ENCODE assay signal across 8 mouse cellular contexts in the genomic region with DNA sequence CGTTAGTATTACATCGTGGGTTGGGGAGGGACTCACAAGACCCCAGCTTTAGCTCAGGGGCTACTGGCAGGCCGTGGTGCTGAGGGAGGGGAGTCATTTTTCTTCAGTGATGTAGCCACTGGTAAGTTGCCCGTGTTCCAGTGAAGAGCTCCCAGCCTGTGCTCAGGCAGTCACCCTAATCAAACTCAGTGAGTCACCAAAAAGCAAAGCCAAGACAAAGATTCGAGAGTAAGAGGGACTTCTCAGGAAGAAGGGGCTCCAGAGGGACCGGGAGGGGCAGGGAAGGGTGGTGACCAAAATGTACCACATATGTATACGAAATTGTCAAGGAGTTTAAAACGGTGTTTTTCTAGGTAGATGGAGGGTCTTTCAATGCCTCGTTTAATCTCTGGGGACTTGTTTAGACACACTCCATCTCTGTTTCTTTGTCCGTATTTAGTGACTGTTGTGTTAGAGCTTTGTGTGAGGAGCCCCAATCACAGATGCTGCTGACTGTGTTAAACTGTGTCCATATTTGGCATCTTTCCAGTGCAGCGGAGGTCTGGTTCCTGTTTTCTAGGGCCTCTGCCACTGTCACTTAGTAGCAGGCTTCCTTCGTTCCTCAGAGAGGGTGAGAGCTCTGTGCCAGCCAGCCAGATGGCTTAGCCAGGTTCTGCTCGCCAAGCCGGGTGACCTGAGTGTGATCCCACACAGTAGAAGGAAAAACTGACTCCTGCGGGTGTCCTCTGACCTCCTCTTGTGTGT. TPM values are rescaled to one million over a fixed set of nuclear protein-coding genes. Genes with fewer than 3 reads are reported as not detected.
A peak's percentile ranks its signal among the peaks of the same experiment; 100 is the strongest.
DNase-seq lines count a peak whose midpoint lies in the region; ATAC-seq and TF ChIP-seq lines count a peak whose summit lies in the region.

No protein-coding gene starts in this region.

- peak; percentile 26 for DNase-seq in kidney, adult 9 months
- DNase-seq in kidney, adult 18-20 months = no peak
- DNase-seq in CH12.LX (ENCODE audit: extremely low read depth) = peak; percentile 90
- DNase-seq in cerebellum, adult 11-12 months = peak; percentile 86
- peak; percentile 77 for DNase-seq in heart, embryonic 10.5 days (ENCODE audit: low spot score)
- peak; percentile 25 to 38 for DNase-seq in layer of hippocampus, postnatal 10 days (ENCODE audit: low spot score in 2 of 2)
- DNase-seq in ovary, adult 18-20 months (ENCODE audit: low spot score) = no peak

- dilution Hi-C loops in CH12.LX (cut with MboI; ENCODE audit: extremely low pct_ligation_motif_present, extremely low pct_unique_long_range_greater_than_20kb, low sequenced_read_pairs) = no loop called here

- no peaks in the 10 kb centered on the region for H3K9me3 ChIP-seq in CH12.LX (replicated peaks; ENCODE audit: low read length)
- no peaks in the 10 kb centered on the region for H3K9me3 ChIP-seq in heart, embryonic 10.5 days

- peak overlapping the region; percentile 47 for H3K27ac ChIP-seq in CH12.LX (ENCODE audit: insufficient read depth, low read depth)
- H3K27ac ChIP-seq in heart, embryonic 10.5 days = peak overlapping the region; percentile 66

- H3K36me3 ChIP-seq in CH12.LX (replicated peaks in 1 of 2; ENCODE audit: control insufficient read depth in 1 of 2, insufficient read depth in 1 of 2, low read length in 1 of 2) = peaks cover 39 to 81% of the 10 kb centered on the region in 2 experiments
- H3K36me3 ChIP-seq in heart, embryonic 10.5 days = peaks cover 61% of the 10 kb centered on the region

- H3K4me2 ChIP-seq in CH12.LX (ENCODE audit: insufficient read depth, low read depth, poor library complexity, severe bottlenecking) = 0 out of 2 replicates have a peak overlapping the region, but pooled peaks have one; percentile 16

- ATAC-seq in monocyte, adult 5-6 weeks (replicated peaks; ENCODE audit: insufficient number of reproducible peaks, low FRiP score, low TSS enrichment, poor library complexity, severe bottlenecking) = peak; percentile 71

- TF ChIP-seq CTCF in CH12.LX (conservative IDR thresholded peaks at IDR 0.05 in 1 of 2, IDR thresholded peaks at IDR 0.05 in 1 of 2; ENCODE audit: low read depth in 2 of 2, low read length in 2 of 2) = no peak

- peaks cover 5% of the 10 kb centered on the region; the same call in 1 of the 2 replicates for H3K79me2 ChIP-seq in CH12.LX (replicated peaks; ENCODE audit: control insufficient read depth, extremely low read depth, insufficient read depth, poor library complexity, severe bottlenecking)

- TF ChIP-seq RAD21 in CH12.LX (IDR thresholded peaks at IDR 0.05; ENCODE audit: low read depth, low read length) = no peak

- H3K27me3 ChIP-seq in CH12.LX (replicated peaks) = no peaks in the 10 kb centered on the region
- H3K27me3 ChIP-seq in heart, embryonic 10.5 days (ENCODE audit: insufficient read depth, poor library complexity, severe bottlenecking) = no peaks in the 10 kb centered on the region

- no peak overlapping the region for H3K9ac ChIP-seq in CH12.LX (ENCODE audit: insufficient read depth, low read depth)

- peak; percentile 61; the same call in 1 of the 2 replicates for TF ChIP-seq EP300 in CH12.LX (IDR thresholded peaks at IDR 0.05; ENCODE audit: low read length)

- 59% methylated on average over 15 of the region's 15 CpGs for WGBS in heart, embryonic 10.5 days

- in situ Hi-C loops in CH12.LX (cut with MboI; ENCODE audit: low pct_ligation_motif_present, low pct_unique_long_range_greater_than_20kb, low sequenced_read_pairs) = no loop called here

- peaks cover 12 to 39% of the 10 kb centered on the region in 2 experiments for H3K4me1 ChIP-seq in CH12.LX (ENCODE audit: control insufficient read depth in 1 of 2, insufficient read depth in 2 of 2)
- peaks cover 13% of the 10 kb centered on the region for H3K4me1 ChIP-seq in heart, embryonic 10.5 days

- no peak overlapping the region for H3K4me3 ChIP-seq in CH12.LX (replicated peaks in 1 of 3; ENCODE audit: low read depth in 2 of 3, low read length in 2 of 3, poor library complexity in 1 of 3)
- H3K4me3 ChIP-seq in heart, embryonic 10.5 days = no peak overlapping the region

- 0 out of 2 replicates have a peak, but pooled peaks have one; percentile 21 for TF ChIP-seq POLR2A in CH12.LX (IDR thresholded peaks at IDR 0.05; ENCODE audit: low read depth, low read length)

TF ChIP-seq in CH12.LX, 34 proteins besides CTCF, POLR2A, EP300 and RAD21:
- TF ChIP-seq BHLHE40 (IDR thresholded peaks at IDR 0.05; ENCODE audit: low read depth, low read length) (peak; percentile 26; the same call in 1 of the 2 replicates), ZNF384 (IDR thresholded peaks at IDR 0.05; ENCODE audit: low read depth, low read length) (peak; percentile 32; the same call in 1 of the 2 replicates), ZMIZ1 (IDR thresholded peaks at IDR 0.05; ENCODE audit: low read depth, low read length) (no peak), POLR2AphosphoS2 (IDR thresholded peaks at IDR 0.05; ENCODE audit: low read depth, low read length) (no peak), MAFK (IDR thresholded peaks at IDR 0.05; ENCODE audit: insufficient replicate concordance, low read length) (0 out of 2 replicates have a peak, but pooled peaks have one; percentile 45), TCF12 (IDR thresholded peaks at IDR 0.05; ENCODE audit: low read depth, low read length) (no peak), ETS1 (conservative IDR thresholded peaks at IDR 0.05; ENCODE audit: low read depth, low read length) (peak; percentile 36; the same call in 1 of the 2 replicates), USF2 (conservative IDR thresholded peaks at IDR 0.05; ENCODE audit: low read depth, low read length) (no peak), TBP (conservative IDR thresholded peaks at IDR 0.05; ENCODE audit: low read depth, low read length) (0 out of 2 replicates have a peak, but pooled peaks have one; percentile 35), E2F4 (IDR thresholded peaks at IDR 0.05; ENCODE audit: insufficient replicate concordance, low read depth, low read length) (no peak), UBTF (IDR thresholded peaks at IDR 0.05; ENCODE audit: low read depth, low read length) (no peak), MEF2A (IDR thresholded peaks at IDR 0.05; ENCODE audit: borderline replicate concordance, low read depth, low read length) (peak; percentile 58; the same call in 1 of the 2 replicates), JUN (IDR thresholded peaks at IDR 0.05; ENCODE audit: insufficient read depth, low read depth, low read length) (no peak), MXI1 (IDR thresholded peaks at IDR 0.05; ENCODE audit: low read depth, low read length) (no peak), PAX5 (IDR thresholded peaks at IDR 0.05; ENCODE audit: low read length) (no peak), CHD1 (IDR thresholded peaks at IDR 0.05; ENCODE audit: low read depth, low read length) (no peak), SMC3 (IDR thresholded peaks at IDR 0.05; ENCODE audit: low read depth, low read length) (no peak), NRF1 (IDR thresholded peaks at IDR 0.05; ENCODE audit: low read depth, low read length) (no peak), ZKSCAN1 (IDR thresholded peaks at IDR 0.05; ENCODE audit: borderline replicate concordance, low read depth, low read length) (no peak), MYC (IDR thresholded peaks at IDR 0.05; ENCODE audit: low read depth, low read length) (peak; percentile 58; the same call in 1 of the 2 replicates), JUND (conservative IDR thresholded peaks at IDR 0.05; ENCODE audit: low read depth, low read length) (no peak), IRF4 (IDR thresholded peaks at IDR 0.05; ENCODE audit: low read depth, low read length) (no peak; the same call in 1 of the 2 replicates), HCFC1 (IDR thresholded peaks at IDR 0.05; ENCODE audit: low read depth, low read length) (no peak), MAX (IDR thresholded peaks at IDR 0.05; ENCODE audit: low read length) (0 out of 2 replicates have a peak, but pooled peaks have one; percentile 41), GABPA (IDR thresholded peaks at IDR 0.05; ENCODE audit: insufficient replicate concordance, low read depth, low read length) (no peak), SIN3A (IDR thresholded peaks at IDR 0.05; ENCODE audit: low read length) (no peak), MAZ (IDR thresholded peaks at IDR 0.05; ENCODE audit: low read depth, low read length) (no peak), ZC3H11A (IDR thresholded peaks at IDR 0.05; ENCODE audit: low read depth, low read length) (no peak), KAT2A (IDR thresholded peaks at IDR 0.05; ENCODE audit: insufficient replicate concordance, low read length) (no peak), RCOR1 (conservative IDR thresholded peaks at IDR 0.05; ENCODE audit: low read depth, low read length) (no peak), ELF1 (IDR thresholded peaks at IDR 0.05; ENCODE audit: low read depth, low read length) (no peak), USF1 (IDR thresholded peaks at IDR 0.05; ENCODE audit: low read depth, low read length) (no peak), CHD2 (IDR thresholded peaks at IDR 0.05; ENCODE audit: low read length) (no peak)

RNA-seq across cellular contexts. Expression of a gene that starts 6.2 kb away (rescaled TPM):
- total RNA-seq in CH12.LX (2012; rRNA removed) = 10.4 and 10.8 TPM in 2 replicates
- 11.9 and 12.1 TPM in 2 replicates for total RNA-seq in CH12.LX (2014; rRNA removed)
- 10.8 and 11.4 TPM in 2 replicates for polyA plus RNA-seq in CH12.LX (2012; ENCODE audit: insufficient read length, low read depth)
- polyA plus RNA-seq in heart, embryonic 10.5 days (2016; fragmentation: Nextera tagmentation; extraction: Ambion mirVana) = 11.9 and 13.9 TPM in 2 replicates
- total RNA-seq in layer of hippocampus, postnatal 10 days (2021) = 10 to 100 TPM; 20.5 to 21.5 TPM
- 25.0 to 39.5 TPM (median 28.8 TPM) in 3 replicates for total RNA-seq in monocyte, adult 5-6 weeks (2017)

RNA-seq across cellular contexts. Expression of a gene that starts 57.2 kb away (rescaled TPM):
- total RNA-seq in CH12.LX (2012; rRNA removed) (138 and 144 TPM in 2 replicates), CH12.LX (2014; rRNA removed) (199 and 201 TPM in 2 replicates)
- 222 and 256 TPM in 2 replicates for polyA plus RNA-seq in CH12.LX (2012; ENCODE audit: insufficient read length, low read depth)
- 369 and 431 TPM in 2 replicates for polyA plus RNA-seq in heart, embryonic 10.5 days (2016; fragmentation: Nextera tagmentation; extraction: Ambion mirVana)
- total RNA-seq in layer of hippocampus, postnatal 10 days (2021) = 100 to 1,000 TPM; 444 to 449 TPM
- 193 to 248 TPM (median 198 TPM) in 3 replicates for total RNA-seq in monocyte, adult 5-6 weeks (2017)

Comparison
In these comparisons a context has a peak if more than half of its experiments do, and no peak if none do; other contexts are left out.
1. DNase-seq: peak in kidney, adult 9 months (single experiment), CH12.LX (single experiment), cerebellum, adult 11-12 months (single experiment), heart, embryonic 10.5 days (single experiment) and layer of hippocampus, postnatal 10 days (2 of 2); none in kidney, adult 18-20 months (single experiment) and ovary, adult 18-20 months (single experiment).